10 mouse cellular contexts compared by ENCODE assay signal in the genomic region with DNA sequence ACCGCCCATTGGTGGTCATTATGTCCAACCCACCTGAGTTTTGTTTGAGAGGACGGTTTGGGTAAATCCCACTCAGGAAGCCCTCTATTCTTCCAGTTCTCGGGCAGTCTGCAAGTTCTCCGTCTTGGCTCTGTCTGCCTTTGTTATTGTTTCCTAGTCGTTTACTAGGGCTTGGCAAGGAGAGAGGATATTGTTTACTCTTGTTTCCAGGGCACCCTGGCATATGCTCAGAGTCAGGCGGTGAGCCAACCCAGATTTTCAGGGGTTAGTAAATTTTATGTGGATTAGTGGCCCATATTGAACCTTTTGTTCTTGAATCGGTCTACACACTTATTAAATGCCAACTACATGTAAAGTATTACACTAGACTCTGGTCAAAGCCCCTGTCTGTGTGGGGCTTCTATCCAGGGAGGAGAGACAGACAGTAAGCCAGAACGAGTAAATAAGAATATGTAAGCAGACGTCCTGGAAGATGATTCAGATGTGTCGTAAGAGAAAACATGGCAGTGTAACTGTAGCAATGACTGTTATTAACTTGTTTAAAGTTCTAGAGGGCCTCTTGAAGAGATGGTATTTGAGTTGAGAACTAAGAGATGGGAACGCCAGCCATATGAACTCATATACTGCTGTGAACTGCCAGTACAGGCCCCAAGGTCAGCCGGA. TPM values are rescaled to one million over a fixed set of nuclear protein-coding genes. Genes with fewer than 3 reads are reported as not detected.
DNase-seq lines count a peak whose midpoint lies in the region; ATAC-seq lines count a peak whose summit lies in the region.
"Had no signal": no experiment of that assay in that cellular context is flagged by ENCODE, and none has a peak within 500 bp of the region (broad histone marks: within the 10 kb centered on the region; RNA-seq: fewer than 3 reads in every experiment).

No protein-coding gene starts in this region.

- no peak for ATAC-seq in kidney, embryonic 16.5 days (ENCODE audit: low FRiP score, low TSS enrichment)
- ATAC-seq in embryonic facial prominence, embryonic 14.5 days (ENCODE audit: low read depth), result no peak
- ATAC-seq in midbrain, embryonic 15.5 days (replicated peaks), result no peak
- ATAC-seq: Patski had no signal

- H3K4me2 ChIP-seq in kidney, embryonic 16.5 days (replicated peaks; ENCODE audit: low read depth, low read length), result no peak overlapping the region
- H3K4me2 ChIP-seq in embryonic facial prominence, embryonic 14.5 days (ENCODE audit: low read depth, low read length), result no peak overlapping the region
- peak overlapping the region; percentile 36; the same call in 1 of the 2 replicates for H3K4me2 ChIP-seq in midbrain, embryonic 15.5 days

- H3K27ac ChIP-seq in kidney, embryonic 16.5 days (ENCODE audit: low read length), result no peak overlapping the region
- H3K27ac ChIP-seq in embryonic facial prominence, embryonic 14.5 days (replicated peaks; ENCODE audit: low read depth, low read length), result no peak overlapping the region
- peak overlapping the region; percentile 69 for H3K27ac ChIP-seq in hindbrain, embryonic 10.5 days
- H3K27ac ChIP-seq in midbrain, embryonic 15.5 days, result peak overlapping the region; percentile 87

- H3K27me3 ChIP-seq in kidney, embryonic 16.5 days (ENCODE audit: insufficient read depth, low read length), result no peaks in the 10 kb centered on the region
- no peaks in the 10 kb centered on the region for H3K27me3 ChIP-seq in embryonic facial prominence, embryonic 14.5 days (replicated peaks; ENCODE audit: control insufficient read depth, insufficient read depth, low read length)
- H3K27me3 ChIP-seq in hindbrain, embryonic 10.5 days (ENCODE audit: insufficient read depth, poor library complexity, severe bottlenecking), result no peaks in the 10 kb centered on the region
- no peaks in the 10 kb centered on the region for H3K27me3 ChIP-seq in midbrain, embryonic 15.5 days (replicated peaks)
- H3K27me3 ChIP-seq: Patski had no signal

- no peak for DNase-seq in kidney, adult 8-10 months
- peak; percentile 46 for DNase-seq in embryonic facial prominence, embryonic 14.5 days (ENCODE audit: low spot score)
- DNase-seq in hindbrain, embryonic 10.5 days (ENCODE audit: low spot score), result no peak
- no peak for DNase-seq in adrenal gland, adult (ENCODE audit: inconsistent age in 2 of 2, low spot score in 1 of 2)
- DNase-seq in adrenal gland, postnatal 14 days, result no peak
- DNase-seq in kidney, postnatal 4 days, result no peak
- DNase-seq: thymus, adult 18-20 months had no signal

- peak overlapping the region; percentile 4; the same call in 1 of the 2 replicates for H3K9ac ChIP-seq in kidney, embryonic 16.5 days (replicated peaks; ENCODE audit: low read length)
- H3K9ac ChIP-seq in embryonic facial prominence, embryonic 14.5 days (ENCODE audit: low read depth, low read length), result no peak overlapping the region
- no peak overlapping the region for H3K9ac ChIP-seq in midbrain, embryonic 15.5 days

- peaks cover 22% of the 10 kb centered on the region for H3K4me1 ChIP-seq in kidney, embryonic 16.5 days (ENCODE audit: insufficient read depth, low read length)
- peaks cover 18% of the 10 kb centered on the region for H3K4me1 ChIP-seq in embryonic facial prominence, embryonic 14.5 days (ENCODE audit: control insufficient read depth, insufficient read depth, low read length)
- peaks cover 33% of the 10 kb centered on the region for H3K4me1 ChIP-seq in hindbrain, embryonic 10.5 days (replicated peaks)
- H3K4me1 ChIP-seq in midbrain, embryonic 15.5 days, result peaks cover 69% of the 10 kb centered on the region

- H3K36me3 ChIP-seq in kidney, embryonic 16.5 days (ENCODE audit: insufficient read depth, low read length), result no peaks in the 10 kb centered on the region
- no peaks in the 10 kb centered on the region for H3K36me3 ChIP-seq in embryonic facial prominence, embryonic 14.5 days (ENCODE audit: control insufficient read depth, insufficient read depth, low read length)
- 0 out of 2 replicates have a peak, but pooled peaks cover 8% of the 10 kb centered on the region for H3K36me3 ChIP-seq in hindbrain, embryonic 10.5 days
- no peaks in the 10 kb centered on the region for H3K36me3 ChIP-seq in midbrain, embryonic 15.5 days (replicated peaks)

- 63% methylated on average over 12 of the region's 12 CpGs for WGBS in kidney, embryonic 16.5 days
- 66% methylated on average over 12 of the region's 12 CpGs for WGBS in embryonic facial prominence, embryonic 14.5 days
- WGBS in hindbrain, embryonic 10.5 days, result 87% methylated on average over 12 of the region's 12 CpGs
- WGBS in midbrain, embryonic 15.5 days, result 66% methylated on average over 12 of the region's 12 CpGs

- no peaks in the 10 kb centered on the region for H3K9me3 ChIP-seq in kidney, embryonic 16.5 days (ENCODE audit: low read length)
- H3K9me3 ChIP-seq in embryonic facial prominence, embryonic 14.5 days (ENCODE audit: control insufficient read depth, low read length), result no peaks in the 10 kb centered on the region
- H3K9me3 ChIP-seq in hindbrain, embryonic 10.5 days, result no peaks in the 10 kb centered on the region
- H3K9me3 ChIP-seq in midbrain, embryonic 15.5 days, result no peaks in the 10 kb centered on the region

- H3K4me3 ChIP-seq in kidney, embryonic 16.5 days (ENCODE audit: low read length), result no peak overlapping the region
- H3K4me3 ChIP-seq in embryonic facial prominence, embryonic 14.5 days (ENCODE audit: low read depth, low read length), result no peak overlapping the region
- H3K4me3 ChIP-seq in hindbrain, embryonic 10.5 days, result no peak overlapping the region
- H3K4me3 ChIP-seq in midbrain, embryonic 15.5 days, result no peak overlapping the region

RNA-seq across cellular contexts. Expression of a gene that starts 13.9 kb away (rescaled TPM):
- polyA plus RNA-seq in kidney, embryonic 16.5 days (2015; fragmentation: Nextera tagmentation; extraction: Ambion mirVana), result 71.6 and 72.0 TPM in 2 replicates
- polyA plus RNA-seq in embryonic facial prominence, embryonic 14.5 days (2014; fragmentation: Nextera tagmentation; extraction: Ambion mirVana), result 50.1 and 55.0 TPM in 2 replicates
- polyA plus RNA-seq in hindbrain, embryonic 10.5 days (2016; fragmentation: Nextera tagmentation; extraction: Ambion mirVana), result 93.4 and 95.9 TPM in 2 replicates
- 68.0 and 68.2 TPM in 2 replicates for polyA plus RNA-seq in midbrain, embryonic 15.5 days (2015; fragmentation: Nextera tagmentation; extraction: Ambion mirVana)
- total RNA-seq in adrenal gland, postnatal 14 days (2021), result 18.4 and 20.5 TPM in 2 replicates

Comparison
In these comparisons a context has a peak if more than half of its experiments do, and no peak if none do; other contexts are left out.
1. H3K27ac ChIP-seq: peak in hindbrain, embryonic 10.5 days (single experiment) and midbrain, embryonic 15.5 days (single experiment); none in kidney, embryonic 16.5 days (single experiment) and embryonic facial prominence, embryonic 14.5 days (single experiment).